Mouse (Mus musculus): Measurements from ENCODE around the gene Ep300.
"Not testable (repeated sequence)": the region's sequence is repeated elsewhere in the genome, so short reads cannot be mapped to it uniquely, and the experiment has no call there.

Ep300 gene

DNA sequence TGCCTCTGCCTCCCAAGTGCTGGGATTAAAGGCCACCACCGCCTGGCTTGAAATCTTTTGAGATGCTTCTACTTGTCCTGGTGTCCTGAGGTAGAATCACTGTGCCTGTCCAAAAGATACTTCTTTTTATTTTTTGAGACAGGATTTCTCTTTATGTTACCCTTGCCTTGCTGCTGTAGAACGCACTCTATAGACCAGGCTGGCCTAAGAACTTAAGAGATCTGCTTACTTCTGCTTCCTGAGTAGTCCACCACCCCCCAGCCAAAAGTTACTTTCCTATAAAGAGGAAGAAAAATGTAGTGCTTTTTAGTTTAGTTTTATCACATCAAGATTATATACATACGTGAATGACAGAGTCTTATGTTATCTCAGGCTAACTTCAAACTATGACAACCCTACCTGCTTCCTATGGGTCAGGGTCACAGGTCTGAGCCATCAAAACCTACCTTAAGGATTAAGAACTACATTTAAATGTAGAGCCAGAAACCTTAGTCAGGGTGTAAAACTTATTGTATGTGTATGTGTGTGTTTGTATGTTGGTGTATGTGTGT, 9.1 kb downstream of the Ep300 start:
- DNase-seq (ENCODE audit: low spot score), result no peak

DNA sequence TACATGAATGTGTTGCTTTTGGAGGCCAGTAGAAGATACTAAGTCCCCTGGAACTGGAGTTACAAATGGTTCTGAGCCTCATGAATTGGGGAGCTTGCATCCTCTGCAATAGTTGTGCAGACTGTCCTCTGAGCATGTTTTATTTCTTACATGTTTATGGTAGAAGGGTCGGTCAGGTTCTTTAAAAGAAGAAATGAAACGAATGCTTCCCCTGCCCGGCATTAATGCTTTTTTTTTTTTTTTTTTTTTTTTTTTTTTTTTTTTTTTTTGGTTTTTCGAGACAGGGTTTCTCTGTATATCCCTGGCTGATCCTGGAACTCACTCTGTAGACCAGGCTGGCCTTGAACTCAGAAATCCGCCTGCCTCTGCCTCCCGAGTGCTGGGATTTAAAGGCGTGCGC, 13.6 kb downstream of the Ep300 start:
- not testable (repeated sequence) for DNase-seq (ENCODE audit: low spot score)

DNA sequence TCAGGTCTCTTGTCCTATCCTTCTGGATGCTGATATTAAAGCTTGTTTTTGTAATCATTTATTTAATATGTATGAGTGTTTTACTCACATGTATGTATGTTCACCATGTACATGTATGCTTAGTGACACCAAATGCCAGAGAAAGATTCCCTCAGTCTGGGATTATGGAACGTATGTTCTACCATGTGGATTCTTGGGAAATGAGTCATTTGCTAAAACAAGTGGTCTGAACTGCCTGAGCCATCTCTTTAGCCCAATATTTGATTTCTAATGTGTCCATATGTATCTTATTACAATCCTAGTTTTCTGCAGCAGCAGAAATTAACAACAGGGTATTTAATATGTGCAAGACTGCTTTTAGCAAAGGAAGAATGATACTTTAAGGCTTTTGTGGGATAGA, 20.1 kb downstream of the Ep300 start:
- DNase-seq (ENCODE audit: low spot score), result no peak

DNA sequence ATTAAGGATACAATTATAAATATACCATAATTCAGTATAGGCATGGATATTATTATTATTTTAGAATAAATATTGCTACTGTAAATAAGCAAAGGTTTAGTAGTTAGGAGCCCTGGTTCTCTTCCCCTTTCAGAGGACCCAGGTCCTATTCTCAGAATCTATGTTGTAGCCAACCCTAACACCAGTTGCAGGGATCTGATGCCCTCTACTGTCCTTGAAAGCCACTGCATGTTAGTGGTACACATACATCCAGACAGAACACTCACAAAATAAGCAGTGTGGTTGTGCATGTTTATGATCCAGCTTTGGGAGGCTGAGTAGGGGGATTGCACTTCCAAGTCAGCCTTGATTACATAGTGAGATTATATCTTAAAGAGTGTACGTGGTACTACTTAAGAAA, 21.5 kb downstream of the Ep300 start:
- no peak for DNase-seq (ENCODE audit: low spot score)

DNA sequence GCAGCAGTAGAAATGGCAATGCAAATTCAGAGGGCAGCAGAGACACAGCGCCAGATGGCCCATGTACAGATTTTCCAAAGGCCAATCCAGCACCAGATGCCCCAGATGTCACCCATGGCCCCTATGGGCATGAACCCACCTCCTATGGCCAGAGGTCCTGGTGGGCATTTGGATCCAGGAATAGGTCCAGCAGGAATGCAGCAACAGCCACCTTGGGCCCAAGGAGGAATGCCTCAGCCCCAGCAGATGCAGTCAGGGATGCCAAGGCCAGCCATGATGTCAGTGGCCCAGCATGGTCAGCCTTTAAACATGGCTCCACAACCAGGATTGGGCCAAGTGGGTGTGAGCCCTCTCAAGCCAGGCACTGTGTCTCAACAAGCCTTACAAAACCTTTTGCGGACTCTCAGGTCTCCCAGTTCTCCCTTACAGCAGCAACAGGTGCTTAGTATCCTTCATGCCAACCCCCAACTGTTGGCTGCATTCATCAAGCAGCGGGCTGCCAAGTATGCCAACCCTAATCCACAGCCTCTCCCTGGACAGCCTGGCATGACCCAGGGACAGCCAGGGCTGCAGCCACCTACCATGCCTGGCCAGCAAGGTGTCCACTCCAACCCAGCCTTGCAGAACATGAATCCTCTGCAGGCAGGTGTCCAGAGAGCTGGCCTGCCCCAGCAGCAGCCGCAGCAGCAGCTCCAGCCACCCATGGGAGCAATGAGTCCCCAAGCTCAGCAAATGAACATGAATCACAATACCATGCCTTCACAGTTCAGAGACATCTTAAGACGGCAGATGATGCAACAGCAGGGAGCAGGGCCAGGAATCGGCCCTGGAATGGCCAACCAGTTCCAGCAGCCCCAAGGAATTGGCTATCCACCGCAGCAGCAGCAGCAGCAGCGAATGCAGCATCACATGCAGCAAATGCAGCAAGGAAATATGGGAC, 64.6 kb downstream of the Ep300 start:
- DNase-seq (ENCODE audit: low spot score), result no peak

DNA sequence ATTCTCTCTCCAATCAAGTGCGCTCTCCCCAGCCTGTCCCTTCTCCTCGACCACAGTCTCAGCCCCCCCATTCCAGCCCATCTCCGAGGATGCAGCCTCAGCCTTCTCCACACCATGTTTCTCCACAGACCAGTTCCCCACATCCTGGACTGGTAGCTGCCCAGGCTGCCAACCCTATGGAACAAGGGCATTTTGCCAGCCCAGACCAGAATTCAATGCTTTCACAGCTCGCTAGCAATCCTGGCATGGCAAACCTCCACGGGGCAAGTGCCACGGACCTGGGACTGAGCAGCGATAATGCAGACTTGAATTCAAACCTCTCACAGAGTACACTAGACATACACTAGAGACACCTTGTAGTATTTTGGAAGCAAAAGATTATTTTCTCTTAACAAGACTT, 65.5 kb downstream of the Ep300 start:
- no peak for DNase-seq (ENCODE audit: low spot score)

DNA sequence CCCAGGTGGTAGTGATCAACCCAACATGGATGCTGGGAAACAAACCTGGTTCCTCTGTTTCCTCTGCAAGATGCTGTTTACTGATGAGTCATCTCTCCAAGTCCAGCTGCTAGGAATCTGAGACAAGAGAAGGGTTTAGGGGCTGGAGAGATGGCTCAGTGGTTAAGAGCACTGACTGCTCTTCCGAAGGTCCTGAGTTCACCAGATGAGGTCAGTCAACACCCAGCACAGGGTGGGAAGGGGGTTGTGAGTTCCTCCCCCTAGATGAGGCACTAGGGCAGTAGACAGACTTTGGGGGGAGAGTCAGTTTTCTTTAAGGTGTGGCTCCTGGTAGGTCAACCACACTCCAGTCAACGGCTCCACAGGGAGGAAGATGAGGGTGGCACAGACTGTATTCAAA, 76.5 kb downstream of the Ep300 start:
- no peak for DNase-seq (ENCODE audit: low spot score)

DNA sequence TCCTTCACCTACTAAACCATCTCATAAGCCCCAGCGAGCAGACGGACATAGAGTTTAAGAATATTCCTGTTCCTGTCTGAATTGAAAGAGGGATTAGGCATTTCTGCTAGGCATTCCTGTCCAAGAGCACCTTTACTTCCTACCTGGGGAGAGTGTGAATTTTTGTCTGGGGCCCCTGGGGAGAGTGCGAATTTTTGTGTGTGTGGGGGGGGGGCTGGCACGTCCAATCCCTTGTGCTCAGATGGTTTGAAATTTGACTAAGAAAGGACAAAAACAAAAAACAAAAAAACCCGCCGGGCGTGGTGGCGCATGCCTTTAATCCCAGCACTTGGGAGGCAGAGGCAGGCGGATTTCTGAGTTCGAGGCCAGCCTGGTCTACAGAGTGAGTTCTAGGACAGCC, 78.1 kb downstream of the Ep300 start:
- DNase-seq (ENCODE audit: low spot score), result no peak

DNA sequence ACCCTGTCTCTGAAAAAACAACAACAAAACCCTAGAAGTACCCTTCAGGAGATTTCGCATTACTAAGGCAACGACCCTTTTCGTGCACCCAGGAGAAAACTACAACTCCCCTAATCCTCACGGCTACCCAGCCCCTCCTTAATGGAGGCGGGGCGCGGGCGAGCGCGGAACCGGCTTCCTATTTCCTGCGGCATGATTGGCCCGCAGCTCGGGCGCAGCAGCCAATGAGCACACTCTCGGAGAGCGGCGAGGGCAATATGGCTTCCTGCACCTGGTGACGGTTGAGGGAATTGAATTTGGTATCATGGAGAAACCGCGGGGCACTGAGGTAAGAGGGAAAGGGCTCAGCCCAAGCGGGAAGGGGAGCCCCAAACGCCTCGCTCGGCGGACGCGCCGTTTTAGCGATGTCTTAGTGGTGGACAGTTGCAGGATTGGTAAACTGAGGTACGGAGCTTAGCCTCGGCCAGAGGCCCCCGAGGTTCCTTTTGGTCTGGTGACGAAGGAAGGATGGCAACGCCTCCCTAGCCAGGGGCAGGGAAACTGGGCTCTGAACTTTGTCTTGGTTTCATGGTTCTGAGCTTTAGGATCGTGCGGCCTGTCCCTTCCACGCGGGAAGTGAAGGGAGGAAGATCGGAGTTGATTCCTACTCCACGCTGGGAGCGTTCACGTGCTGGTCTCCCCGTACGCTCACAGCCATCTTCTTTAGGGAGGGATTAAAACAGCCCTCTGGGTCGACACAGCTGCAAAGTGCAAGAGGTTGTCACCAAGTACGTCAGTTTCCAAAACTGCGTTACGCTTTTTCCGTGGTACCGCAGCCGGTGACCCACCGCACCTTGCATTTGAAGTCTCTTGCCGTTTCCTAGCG, 78.8 kb downstream of the Ep300 start, which contains the start of gene L3mbtl2:
TSS of gene L3mbtl2 (plus strand) at position 193 of the 865 bp plus-strand sequence.
- DNase-seq (ENCODE audit: low spot score), result peak; percentile 82

DNA sequence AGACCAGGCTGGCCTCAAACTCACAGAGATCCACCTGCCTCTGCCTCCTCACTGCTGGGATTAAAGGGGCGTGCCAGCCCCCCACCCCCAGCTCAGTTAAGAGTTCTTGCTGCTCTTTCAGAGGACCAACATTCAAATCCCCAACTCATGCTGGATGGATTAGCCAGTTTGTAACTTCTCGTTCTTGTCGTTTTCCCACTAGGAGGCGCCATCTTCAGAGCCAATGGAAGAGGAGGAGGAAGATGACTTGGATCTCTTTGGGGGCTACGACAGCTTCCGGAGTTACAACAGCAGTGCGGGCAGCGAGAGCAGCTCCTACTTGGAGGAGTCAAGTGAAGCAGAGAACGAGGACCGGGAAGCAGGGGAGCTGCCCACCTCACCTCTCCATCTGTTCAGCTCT, 81.8 kb downstream of the Ep300 start:
- DNase-seq (ENCODE audit: low spot score), result no peak

DNA sequence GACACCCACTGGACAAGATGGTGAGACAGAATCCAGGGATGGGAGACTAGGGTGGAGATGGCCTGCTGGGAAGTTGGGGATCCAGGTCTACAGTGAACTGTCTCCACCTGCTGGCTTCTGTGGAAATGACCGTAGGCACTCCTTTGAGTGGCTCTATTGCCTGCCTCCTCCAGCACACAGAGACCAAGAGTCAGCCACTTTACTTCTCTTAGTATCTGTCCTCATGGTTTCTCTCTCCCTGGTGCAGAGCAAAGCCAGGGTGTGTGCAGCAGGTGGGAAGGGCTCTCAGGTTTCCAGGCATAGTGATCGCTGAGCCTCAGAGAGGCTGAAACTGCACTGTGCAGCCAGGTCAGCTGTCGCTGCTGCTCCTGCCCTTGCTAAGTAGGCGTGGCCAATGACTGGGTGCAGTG, 85.1 kb downstream of the Ep300 start:
- peak; percentile 38 for DNase-seq (ENCODE audit: low spot score)

DNA sequence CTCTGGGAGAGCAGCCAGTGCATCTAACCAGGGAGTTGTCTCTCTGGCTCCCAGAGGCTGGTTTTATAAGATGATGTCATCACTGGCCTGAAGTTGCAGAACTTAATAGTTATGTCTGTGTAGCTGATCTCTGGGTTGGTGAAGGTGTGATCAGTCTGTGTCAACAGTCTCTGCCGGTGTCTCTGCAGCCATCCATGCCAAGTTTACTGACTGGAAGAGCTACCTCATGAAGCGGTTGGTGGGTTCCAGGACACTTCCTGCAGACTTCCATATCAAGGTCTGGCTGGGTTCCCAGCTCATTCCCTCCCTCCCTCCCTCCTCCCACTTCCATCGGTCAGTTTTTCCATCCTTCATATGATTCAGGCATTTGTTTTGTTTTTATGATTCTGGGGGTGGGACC, 91.5 kb downstream of the Ep300 start:
- no peak for DNase-seq (ENCODE audit: low spot score)

DNA sequence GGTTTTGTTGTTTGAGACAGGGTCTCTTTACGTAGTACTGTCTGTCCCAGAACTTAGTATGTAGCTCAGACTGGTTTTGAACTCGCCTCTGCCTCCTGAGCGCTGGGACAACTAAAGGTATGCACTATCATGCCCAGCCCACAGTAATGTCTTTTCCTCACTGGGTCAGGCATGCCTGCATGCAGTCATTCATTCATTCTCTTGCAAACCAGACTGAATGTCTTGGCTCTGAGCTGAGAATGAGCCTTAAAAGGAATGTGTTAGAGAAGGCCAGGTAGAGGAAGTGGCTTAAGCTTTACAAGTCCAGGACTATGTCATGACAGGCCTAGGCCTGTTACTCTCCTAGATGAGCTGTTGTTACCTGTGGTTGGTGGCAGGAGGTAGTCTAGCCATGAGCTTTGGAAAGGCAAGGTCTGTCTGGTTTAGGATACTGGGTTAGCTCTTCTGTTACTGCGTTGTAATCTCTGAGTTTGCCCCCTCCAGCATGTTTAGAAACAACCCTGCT, 95.2 kb downstream of the Ep300 start:
- no peak for DNase-seq (ENCODE audit: low spot score)

DNA sequence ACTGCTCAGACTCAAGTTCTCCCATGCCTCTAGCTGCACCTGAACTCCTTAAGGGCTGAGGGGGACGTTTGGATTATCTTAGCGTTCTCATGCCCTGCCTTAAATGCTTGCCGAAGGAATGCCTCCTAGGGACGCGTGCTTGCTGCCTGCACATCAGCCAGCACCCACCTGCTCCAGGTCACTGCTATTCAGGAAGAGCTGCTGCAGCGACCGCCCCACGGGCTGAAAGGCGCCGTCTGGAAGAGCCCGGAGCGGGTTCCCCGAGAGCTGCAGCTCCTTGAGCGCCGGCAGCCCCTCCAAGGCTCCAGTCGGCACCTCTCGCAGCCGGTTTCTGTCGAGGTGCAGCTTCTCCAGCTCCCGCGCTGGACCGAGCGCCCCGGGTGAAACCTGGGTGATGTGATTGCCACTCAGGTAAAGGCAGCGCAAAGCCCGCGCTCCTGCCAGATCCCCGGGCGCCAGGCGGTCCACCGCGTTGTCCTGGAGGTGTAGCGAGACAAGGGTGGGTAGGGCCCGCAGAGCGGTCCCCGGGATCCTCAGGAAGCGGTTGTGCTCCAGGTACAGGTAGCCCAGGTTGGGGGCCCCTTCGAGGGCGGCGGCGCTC, 108.3 kb downstream of the Ep300 start:
- peak; percentile 13 for DNase-seq (ENCODE audit: low spot score)

DNA sequence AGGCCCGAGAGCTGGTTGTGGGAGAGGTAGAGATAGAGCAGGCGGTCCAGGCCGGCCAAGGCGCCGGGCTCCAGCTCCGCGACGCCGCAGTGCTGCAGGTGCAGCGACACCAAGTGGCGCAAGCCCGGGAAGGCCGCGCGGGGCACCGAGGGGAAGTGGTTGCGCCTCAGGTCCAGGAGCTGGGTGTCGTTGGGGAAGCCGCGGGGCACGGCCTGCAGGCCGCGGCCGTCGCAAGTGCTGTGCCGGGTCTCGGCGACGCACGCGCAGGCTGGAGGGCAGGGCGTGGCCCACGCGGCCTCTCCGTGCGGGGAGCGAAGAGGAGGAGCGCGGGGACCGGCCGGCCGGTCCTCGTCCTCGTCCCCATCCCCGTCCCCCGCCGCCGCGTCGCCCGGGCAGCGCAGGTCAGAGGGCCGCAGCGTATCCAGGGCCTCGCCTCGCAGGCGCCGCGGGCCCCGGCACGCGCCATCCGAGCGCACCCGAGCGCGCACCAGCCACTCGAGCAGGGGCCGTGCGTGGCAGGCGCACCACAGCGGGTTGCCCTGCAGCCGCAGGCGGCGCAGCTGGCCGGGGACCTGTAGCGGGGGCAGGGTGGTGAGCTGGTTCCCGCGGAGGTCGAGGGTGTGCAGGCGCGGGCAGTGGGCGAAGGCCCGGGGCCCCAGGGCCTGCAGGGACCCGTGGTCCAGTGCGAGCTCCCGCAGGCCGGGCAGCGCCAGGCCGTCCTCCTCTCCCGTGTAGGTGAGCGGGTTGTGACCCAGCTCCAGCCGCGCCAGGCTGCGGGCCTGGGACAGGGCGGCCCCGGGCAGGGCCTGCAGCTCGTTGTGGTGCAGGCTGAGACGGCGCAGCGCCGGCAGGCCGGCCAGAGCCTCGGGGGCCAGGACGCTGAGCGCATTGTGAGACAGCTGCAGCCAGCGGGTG, 109.1 kb downstream of the Ep300 start:
- peak; percentile 77 for DNase-seq (ENCODE audit: low spot score)

DNA sequence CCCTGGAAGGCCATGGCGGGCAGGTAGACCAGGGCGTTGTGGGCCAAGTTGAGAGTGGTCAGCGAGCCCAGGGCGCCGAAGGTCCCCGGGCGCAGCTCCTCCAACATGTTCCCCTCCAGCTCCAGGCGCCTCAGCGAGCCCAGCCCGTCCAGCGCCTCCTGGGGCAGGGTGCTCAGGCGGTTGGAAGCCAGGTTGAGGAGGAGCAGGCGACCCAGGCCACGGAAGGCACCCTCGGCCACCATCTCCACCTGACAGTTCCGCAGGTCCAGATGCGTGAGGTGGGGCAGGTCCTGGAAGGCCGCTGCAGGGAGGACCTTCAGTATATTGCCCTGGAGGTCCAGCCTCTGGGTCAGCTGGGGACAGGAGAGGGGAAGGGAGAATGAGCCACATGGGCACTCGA, 109.7 kb downstream of the Ep300 start:
- no peak for DNase-seq (ENCODE audit: low spot score)

DNA sequence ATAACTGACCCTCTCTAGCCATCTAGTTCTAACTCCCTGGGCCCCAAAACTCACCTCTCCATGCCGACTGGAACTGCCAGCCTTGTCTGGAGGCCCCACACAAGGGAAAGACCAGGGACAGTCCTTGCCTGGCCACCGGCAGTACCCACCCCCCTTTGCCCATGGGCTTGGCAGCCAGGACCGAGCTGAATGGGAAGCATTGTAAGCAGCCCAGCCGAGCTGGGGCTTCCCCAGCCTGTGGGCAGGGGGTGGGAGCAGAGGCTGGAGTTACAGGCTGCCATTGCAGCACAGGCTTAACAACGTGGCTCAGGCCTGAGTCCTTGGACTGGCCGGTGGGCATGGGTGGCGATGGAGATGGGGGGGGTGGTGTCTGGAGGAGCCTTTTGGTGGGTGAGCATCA, 112.0 kb downstream of the Ep300 start, which contains the start of gene Chadl:
TSS of gene Chadl (minus strand) at position 113 of the 400 bp plus-strand sequence.
- DNase-seq (ENCODE audit: low spot score), result no peak

DNA sequence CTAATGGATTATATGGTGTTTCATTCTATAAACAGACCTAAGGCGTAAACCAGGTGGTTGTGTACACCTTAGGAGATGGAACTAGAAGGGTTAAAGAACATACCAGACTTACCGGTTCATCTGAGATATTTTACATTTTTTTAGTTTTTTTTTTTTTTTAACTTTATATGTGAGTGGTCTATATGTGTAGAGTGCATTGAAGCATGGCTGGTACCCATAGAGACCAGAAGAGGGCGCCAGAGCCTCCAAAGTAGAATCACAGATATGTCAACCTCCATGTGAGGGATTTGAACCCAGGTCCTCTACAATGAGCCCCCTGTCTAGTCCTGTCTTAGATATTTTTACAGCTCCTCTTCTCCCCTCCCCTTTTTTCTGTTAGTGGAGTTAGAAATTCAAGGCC, 112.7 kb downstream of the Ep300 start:
- DNase-seq (ENCODE audit: low spot score), result no peak

DNA sequence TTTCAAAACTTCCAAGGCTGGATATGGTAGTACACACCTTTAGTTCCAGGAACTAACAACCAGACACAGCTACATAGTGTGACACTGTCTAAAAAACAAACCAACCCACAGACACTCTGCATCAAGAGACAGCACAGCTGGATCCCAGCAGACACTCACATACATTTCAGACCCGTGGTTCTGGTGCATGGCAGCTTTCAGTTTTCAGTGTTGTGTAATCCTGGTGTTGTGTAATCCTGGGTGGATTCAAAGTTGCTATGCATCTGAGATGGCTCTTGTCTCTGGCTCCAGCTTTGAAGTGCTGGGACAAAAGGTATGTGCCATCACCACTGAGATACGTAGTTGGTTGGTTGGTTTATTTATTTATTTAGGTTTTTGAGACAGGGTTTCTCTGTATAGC, 113.4 kb downstream of the Ep300 start:
- DNase-seq (ENCODE audit: low spot score), result no peak

DNA sequence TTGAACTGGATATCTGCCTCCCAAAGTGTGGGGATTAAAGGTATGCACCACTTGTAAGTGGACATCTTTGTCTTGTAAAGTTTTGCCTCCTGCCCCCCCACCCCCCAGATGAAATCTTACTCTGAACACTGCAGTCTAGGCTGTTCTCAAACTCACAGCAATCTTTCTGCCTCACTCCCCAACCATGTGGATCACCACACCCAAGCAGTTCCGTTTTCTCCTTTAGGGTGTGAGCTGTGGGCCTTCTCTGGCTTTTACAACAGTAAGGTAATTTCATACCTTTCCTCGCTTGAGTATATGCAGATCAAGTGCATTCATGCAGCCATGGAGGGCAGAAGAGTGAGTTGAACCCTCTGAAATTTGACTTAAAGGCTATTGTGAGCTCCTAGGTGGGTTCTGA, 115.0 kb downstream of the Ep300 start:
- no peak for DNase-seq (ENCODE audit: low spot score)

DNA sequence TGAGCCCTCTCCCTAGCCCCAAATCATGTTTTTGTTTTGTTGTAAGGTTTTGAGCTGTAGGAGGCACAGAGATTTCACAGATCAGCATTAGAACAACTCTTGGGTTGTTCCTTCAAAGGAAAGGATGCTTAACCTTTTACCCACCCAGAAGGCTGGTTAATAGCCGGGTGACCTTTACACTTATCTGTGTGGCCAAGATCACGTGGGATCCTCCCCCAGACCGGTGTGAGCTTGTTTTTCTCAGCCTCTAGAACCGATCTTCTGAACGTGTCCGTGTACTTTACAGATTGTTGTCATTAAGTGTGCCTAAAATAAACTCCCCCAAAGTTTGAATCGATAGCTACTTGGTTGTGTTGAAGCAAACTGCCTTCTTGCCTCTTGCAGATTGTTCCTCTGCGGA, 115.5 kb downstream of the Ep300 start:
- DNase-seq (ENCODE audit: low spot score), result no peak
